Mouse (Mus musculus) hindbrain, embryonic 10.5 days (tissue): Measurements from ENCODE around the gene Arl15. TPM values are rescaled to one million over a fixed set of nuclear protein-coding genes. Genes with fewer than 3 reads are reported as not detected.

Source experiments
- DNase-seq: peaks from one replicate; pipeline ENCODE4 v3.0.0-alpha.2; 2017; ENCODE audit warnings: low spot score
- H3K27ac ChIP-seq: fragments of 300-500 bp; sonication (generic); 2 replicates; pipeline ENCODE4 v1.5.1; 2016; ENCODE audit warnings: mild to moderate bottlenecking, moderate library complexity
- H3K27me3 ChIP-seq: fragments of 300-500 bp; sonication (generic); 2 replicates; pipeline ENCODE4 v1.6.1; 2016; ENCODE audit warnings: mild to moderate bottlenecking; ENCODE audit not compliant: poor library complexity, insufficient read depth, severe bottlenecking
- H3K36me3 ChIP-seq: fragments of 300-500 bp; sonication (generic); 2 replicates; pipeline ENCODE4 v1.6.1; 2016; ENCODE audit warnings: mild to moderate bottlenecking, moderate library complexity
- H3K4me1 ChIP-seq: fragments of 300-500 bp; sonication (generic); replicated peaks from 2 replicates; pipeline ENCODE4 v1.6.1; 2016; ENCODE audit warnings: mild to moderate bottlenecking
- H3K4me3 ChIP-seq: fragments of 300-500 bp; sonication (generic); 2 replicates; pipeline ENCODE4 v1.5.1; 2016; ENCODE audit warnings: mild to moderate bottlenecking, moderate library complexity
- H3K9me3 ChIP-seq: fragments of 300-500 bp; sonication (generic); 2 replicates; pipeline ENCODE4 v1.6.1; 2016; ENCODE audit warnings: mild to moderate bottlenecking, moderate library complexity
- WGBS: fragments of 180-500 bp; shearing (Covaris S2); methylation state at CpG from one replicate; pipeline ENCODE4 v1.1.7; 2016; 5-methylcytosine and 5-hydroxymethylcytosine counted together
- polyA plus RNA-seq: library from polyadenylated mRNA; unstranded; fragments of >200 nt; fragmentation: Nextera tagmentation; extraction: Ambion mirVana; gene quantifications from 2 replicates; pipeline ENCODE4 v1.2.1, GENCODE M21; 2016

Arl15 gene
- polyA plus RNA-seq, 1 experiment from 2014 or later: 10.8 TPM

GRCm38 (mm10) chr13:113838601-113839576, 44.6 kb downstream of the Arl15 start:
- peaks cover 7% of the 10 kb centered on the region for H3K4me1 ChIP-seq

GRCm38 (mm10) chr13:113840421-113840820, 46.1 kb downstream of the Arl15 start:
- Histone ChIP-seq H3K27ac (no peak overlapping the region), H3K36me3 (0 out of 2 replicates have a peak, but pooled peaks cover 3% of the 10 kb centered on the region), H3K4me3 (no peak overlapping the region), H3K9me3 (no peaks in the 10 kb centered on the region), H3K27me3 (no peaks in the 10 kb centered on the region), H3K4me1 (peaks cover 15% of the 10 kb centered on the region)
- DNase-seq: no peak
- WGBS: 90% methylated on average over 6 of the region's 6 CpGs

More at GRCm38 (mm10) chr13:113838601-113839576, 44.6 kb downstream of the Arl15 start:
- 95% methylated on average over 16 of the region's 16 CpGs for WGBS
- H3K27me3 ChIP-seq: no peaks in the 10 kb centered on the region
- H3K4me3 ChIP-seq: no peak overlapping the region
- H3K36me3 ChIP-seq: 0 out of 2 replicates have a peak, but pooled peaks cover 3% of the 10 kb centered on the region
- no peaks in the 10 kb centered on the region for H3K9me3 ChIP-seq
- H3K27ac ChIP-seq: no peak overlapping the region
- no peak for DNase-seq

- WGBS: 92% methylated on average over 14 of the region's 14 CpGs
- H3K4me3 ChIP-seq: no peak overlapping the region
Observed at GRCm38 (mm10) chr13:113842411-113843309, 48.4 kb downstream of the Arl15 start.

GRCm38 (mm10) chr13:113843310-113843649, 49.0 kb downstream of the Arl15 start:
- no peak for DNase-seq
- H3K27me3 ChIP-seq: no peaks in the 10 kb centered on the region

More at GRCm38 (mm10) chr13:113842411-113843309, 48.4 kb downstream of the Arl15 start:
- no peak overlapping the region for H3K27ac ChIP-seq
- no peaks in the 10 kb centered on the region for H3K27me3 ChIP-seq
- H3K4me1 ChIP-seq: peaks cover 30% of the 10 kb centered on the region
- H3K36me3 ChIP-seq: 0 out of 2 replicates have a peak, but pooled peaks cover 3% of the 10 kb centered on the region
- DNase-seq: no peak
- H3K9me3 ChIP-seq: no peaks in the 10 kb centered on the region

GRCm38 (mm10) chr13:113843901-113844300, 49.6 kb downstream of the Arl15 start:
- Histone ChIP-seq H3K4me3 (no peak overlapping the region), H3K9me3 (no peaks in the 10 kb centered on the region), H3K27me3 (no peaks in the 10 kb centered on the region), H3K4me1 (peaks cover 30% of the 10 kb centered on the region), H3K27ac (no peak overlapping the region), H3K36me3 (0 out of 2 replicates have a peak, but pooled peaks cover 3% of the 10 kb centered on the region)
- no peak for DNase-seq
- WGBS: 95% methylated on average over 8 of the region's 8 CpGs

More at GRCm38 (mm10) chr13:113843310-113843649, 49.0 kb downstream of the Arl15 start:
- WGBS: 74% methylated on average over 3 of the region's 3 CpGs
- Histone ChIP-seq H3K4me1 (peaks cover 30% of the 10 kb centered on the region), H3K4me3 (no peak overlapping the region), H3K36me3 (0 out of 2 replicates have a peak, but pooled peaks cover 3% of the 10 kb centered on the region), H3K27ac (no peak overlapping the region), H3K9me3 (no peaks in the 10 kb centered on the region)

- Histone ChIP-seq H3K36me3 (0 out of 2 replicates have a peak, but pooled peaks cover 7% of the 10 kb centered on the region), H3K9me3 (no peaks in the 10 kb centered on the region), H3K27me3 (no peaks in the 10 kb centered on the region), H3K4me3 (no peak overlapping the region), H3K4me1 (peaks cover 30% of the 10 kb centered on the region), H3K27ac (no peak overlapping the region)
- 90% methylated on average over 4 of the region's 4 CpGs for WGBS
- no peak for DNase-seq
Observed at GRCm38 (mm10) chr13:113844717-113845116, 50.4 kb downstream of the Arl15 start.

- H3K27ac ChIP-seq: no peak overlapping the region
- H3K36me3 ChIP-seq: 0 out of 2 replicates have a peak, but pooled peaks cover 9% of the 10 kb centered on the region
- 43% methylated on average over 1 of the region's 1 CpGs for WGBS
- no peak for DNase-seq
- H3K27me3 ChIP-seq: no peaks in the 10 kb centered on the region
- H3K9me3 ChIP-seq: no peaks in the 10 kb centered on the region
- peaks cover 30% of the 10 kb centered on the region for H3K4me1 ChIP-seq
- H3K4me3 ChIP-seq: no peak overlapping the region
Observed at GRCm38 (mm10) chr13:113845229-113845628, 50.9 kb downstream of the Arl15 start.

- WGBS: 66% methylated on average over 10 of the region's 10 CpGs
- peaks cover 30% of the 10 kb centered on the region for H3K4me1 ChIP-seq
- no peak overlapping the region for H3K4me3 ChIP-seq
- no peak overlapping the region for H3K27ac ChIP-seq
- peaks cover 14% of the 10 kb centered on the region; the same call in 1 of the 2 replicates for H3K36me3 ChIP-seq
- DNase-seq: no peak
- H3K27me3 ChIP-seq: no peaks in the 10 kb centered on the region
- no peaks in the 10 kb centered on the region for H3K9me3 ChIP-seq
Observed at GRCm38 (mm10) chr13:113846413-113846812, 52.1 kb downstream of the Arl15 start.

GRCm38 (mm10) chr13:113850431-113851034, 56.2 kb downstream of the Arl15 start:
- WGBS: 91% methylated on average over 8 of the region's 8 CpGs
- no peak for DNase-seq

GRCm38 (mm10) chr13:113851602-113852375, 57.5 kb downstream of the Arl15 start:
- Histone ChIP-seq H3K9me3 (no peaks in the 10 kb centered on the region), H3K4me3 (no peak overlapping the region), H3K36me3 (peaks cover 14% of the 10 kb centered on the region; the same call in 1 of the 2 replicates), H3K27me3 (no peaks in the 10 kb centered on the region), H3K27ac (no peak overlapping the region), H3K4me1 (peaks cover 5% of the 10 kb centered on the region; the same call in 1 of the 2 replicates)
- no peak for DNase-seq
- 91% methylated on average over 13 of the region's 13 CpGs for WGBS

More at GRCm38 (mm10) chr13:113850431-113851034, 56.2 kb downstream of the Arl15 start:
- no peak overlapping the region for H3K4me3 ChIP-seq
- H3K36me3 ChIP-seq: peaks cover 14% of the 10 kb centered on the region; the same call in 1 of the 2 replicates
- no peak overlapping the region for H3K27ac ChIP-seq
- peaks cover 18% of the 10 kb centered on the region for H3K4me1 ChIP-seq
- H3K27me3 ChIP-seq: no peaks in the 10 kb centered on the region
- no peaks in the 10 kb centered on the region for H3K9me3 ChIP-seq

GRCm38 (mm10) chr13:113852376-113852666, 58.0 kb downstream of the Arl15 start:
- Histone ChIP-seq H3K4me3 (no peak overlapping the region), H3K27me3 (no peaks in the 10 kb centered on the region), H3K27ac (no peak overlapping the region), H3K4me1 (0 out of 2 replicates have a peak, but pooled peaks cover 5% of the 10 kb centered on the region), H3K9me3 (no peaks in the 10 kb centered on the region), H3K36me3 (peaks cover 14% of the 10 kb centered on the region; the same call in 1 of the 2 replicates)
- DNase-seq: no peak
- 97% methylated on average over 6 of the region's 6 CpGs for WGBS
